Mouse (Mus musculus) WW6 (cell line): ENCODE measurements around the gene Leng1.
"Not testable (repeated sequence)": the region's sequence is repeated elsewhere in the genome, so short reads cannot be mapped to it uniquely, and the experiment has no call there.

ENCODE experiments used
- DNase-seq: peaks from one replicate; pipeline ENCODE4 v3.0.0-alpha.2; 2013; ENCODE audit warnings: low read depth, low spot score

The Leng1 gene

DNA sequence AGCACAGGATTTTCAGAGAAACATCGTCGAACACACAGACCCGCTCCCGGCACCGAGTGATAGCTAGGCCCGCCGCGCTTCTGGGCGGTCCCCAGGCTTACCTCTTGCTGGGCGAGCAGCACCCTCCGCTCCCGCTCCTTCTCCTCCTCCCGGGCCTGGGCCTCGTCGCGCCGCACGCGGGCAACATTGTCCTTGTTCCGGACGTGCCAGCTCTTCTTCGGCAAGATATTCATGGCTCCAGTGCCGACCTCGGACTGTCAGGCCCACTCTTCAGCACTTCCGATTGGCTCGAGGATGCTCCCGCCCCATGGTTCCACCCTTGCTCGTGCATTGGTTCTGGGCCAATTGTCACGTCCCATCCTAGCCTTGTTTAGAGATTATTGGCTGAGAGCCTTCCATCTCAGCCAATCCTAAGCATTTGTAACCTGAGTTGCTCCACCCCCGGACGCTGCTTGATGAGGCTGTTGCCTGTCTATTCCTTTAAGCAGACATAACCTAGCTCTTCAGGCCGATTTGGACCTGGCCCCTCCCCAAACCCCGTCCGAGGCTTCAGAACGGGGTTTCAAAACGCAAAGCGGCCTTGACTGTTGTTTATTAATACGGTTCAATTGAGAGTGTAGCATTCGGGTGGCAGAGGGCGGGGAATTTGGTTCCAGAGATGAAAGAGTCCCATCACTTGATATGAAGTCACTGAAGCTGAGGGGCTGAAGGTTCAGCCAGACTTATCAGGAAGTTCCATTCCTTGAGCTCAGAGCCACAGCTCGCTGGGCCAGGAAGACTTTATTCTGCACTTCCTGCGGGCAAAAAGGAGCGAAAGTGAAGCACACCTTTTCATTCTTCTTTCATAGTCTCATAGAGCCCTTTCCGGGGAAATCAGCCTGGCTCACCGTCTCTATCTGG lies at the start of gene Leng1:
Gene Leng1 (minus strand): TSS at position 626 of the 900 bp plus-strand sequence.
- peak; percentile 88 for DNase-seq

DNA sequence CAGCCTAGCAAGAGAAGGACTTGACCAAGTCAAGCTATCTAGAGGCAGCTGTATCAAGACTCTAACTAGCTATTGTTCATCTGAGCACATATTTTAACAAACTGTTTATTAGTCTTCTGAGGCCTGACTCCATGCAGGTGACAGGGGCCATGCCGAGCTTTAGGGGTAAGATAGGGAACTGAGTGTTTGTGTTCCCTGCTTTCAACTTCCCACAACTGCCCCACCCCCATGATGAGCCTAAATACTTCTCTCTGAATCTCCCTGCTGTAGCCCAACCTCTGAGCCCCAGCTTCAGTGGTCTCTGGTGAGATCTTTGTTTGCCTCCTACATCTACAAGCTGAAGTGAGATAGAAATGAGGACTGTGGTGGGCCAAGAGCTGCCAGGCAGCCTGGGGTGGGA lies 49.6 kb upstream of the Leng1 start:
- DNase-seq, result no peak

GRCm38 (mm10) chr7:3712264-3712942 lies 46.8 kb upstream of the Leng1 start:
- DNase-seq, result no peak

GRCm38 (mm10) chr7:3709000-3709399 lies 43.4 kb upstream of the Leng1 start:
- no peak for DNase-seq

DNA sequence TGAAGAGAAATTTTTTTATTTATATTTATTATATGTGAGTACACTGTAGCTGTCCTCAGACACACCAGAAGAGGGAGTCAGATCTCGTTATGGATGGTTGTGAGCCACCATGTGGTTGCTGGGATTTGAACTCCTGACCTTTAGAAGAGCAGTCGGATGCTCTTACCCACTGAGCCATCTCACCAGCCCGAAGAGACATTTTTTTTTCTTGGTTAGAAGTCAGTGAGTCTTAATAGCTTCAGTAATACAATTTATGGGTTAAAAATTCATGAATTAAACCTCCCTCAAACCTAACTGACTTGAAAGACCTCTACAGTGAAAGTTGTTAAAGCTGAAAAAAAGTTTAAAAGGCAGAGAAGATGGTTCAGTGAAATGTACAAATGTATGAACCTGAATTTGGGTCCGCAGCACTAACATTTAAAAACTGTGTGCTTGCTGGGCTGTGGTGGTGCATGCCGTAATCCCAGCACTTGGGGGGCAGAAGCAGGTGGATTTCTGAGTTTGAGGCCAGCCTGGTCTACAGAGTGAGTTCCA lies 42.9 kb upstream of the Leng1 start:
- not testable (repeated sequence) for DNase-seq

DNA sequence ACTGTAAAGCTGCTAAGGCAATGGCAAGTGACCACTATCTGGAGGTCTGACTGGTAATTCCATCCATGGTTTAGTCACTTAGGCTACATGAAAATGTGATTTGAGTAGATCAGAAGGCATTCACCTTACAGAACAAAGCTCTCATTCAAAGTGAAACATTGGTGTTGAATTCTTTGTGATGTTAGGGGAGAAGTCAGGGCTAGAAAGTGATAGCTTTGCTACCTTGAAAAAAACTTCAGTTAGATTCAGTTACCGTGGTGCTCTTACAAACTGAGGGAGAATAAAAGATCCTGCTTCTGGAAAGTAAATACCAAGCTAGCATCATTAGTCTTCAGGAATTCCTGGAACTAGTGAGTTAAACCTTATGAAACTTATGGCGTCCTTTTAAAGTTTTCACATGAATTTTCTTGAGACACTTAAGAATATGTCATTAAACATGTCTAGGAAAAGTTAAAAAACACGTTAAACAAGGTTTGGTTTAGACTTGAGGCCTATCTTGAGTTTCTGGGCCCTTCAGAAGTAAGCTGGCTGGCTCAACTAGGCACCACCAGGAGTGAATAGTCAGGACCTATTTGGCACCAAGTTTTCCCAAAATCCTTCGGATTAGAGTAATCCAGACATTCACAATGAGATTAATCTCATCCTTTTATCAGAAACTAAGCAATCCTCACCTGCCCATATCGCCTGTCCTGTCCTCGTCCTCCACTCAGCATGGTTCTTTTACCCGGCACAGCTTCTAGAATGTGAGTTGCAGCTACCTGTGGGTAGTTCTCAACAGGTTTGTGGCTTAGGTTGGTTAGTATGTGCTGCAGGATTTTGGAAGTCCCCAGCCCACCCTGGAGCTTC lies 42.2 kb upstream of the Leng1 start:
- DNase-seq, result no peak

- no peak for DNase-seq
Measured at GRCm38 (mm10) chr7:3707027-3707426, 41.4 kb upstream of the Leng1 start.

GRCm38 (mm10) chr7:3706343-3706934 lies 40.8 kb upstream of the Leng1 start:
- no peak for DNase-seq

- no peak for DNase-seq
Measured at GRCm38 (mm10) chr7:3705911-3706310, 40.3 kb upstream of the Leng1 start.

GRCm38 (mm10) chr7:3705461-3705860 lies 39.8 kb upstream of the Leng1 start:
- not testable (repeated sequence) for DNase-seq

DNA sequence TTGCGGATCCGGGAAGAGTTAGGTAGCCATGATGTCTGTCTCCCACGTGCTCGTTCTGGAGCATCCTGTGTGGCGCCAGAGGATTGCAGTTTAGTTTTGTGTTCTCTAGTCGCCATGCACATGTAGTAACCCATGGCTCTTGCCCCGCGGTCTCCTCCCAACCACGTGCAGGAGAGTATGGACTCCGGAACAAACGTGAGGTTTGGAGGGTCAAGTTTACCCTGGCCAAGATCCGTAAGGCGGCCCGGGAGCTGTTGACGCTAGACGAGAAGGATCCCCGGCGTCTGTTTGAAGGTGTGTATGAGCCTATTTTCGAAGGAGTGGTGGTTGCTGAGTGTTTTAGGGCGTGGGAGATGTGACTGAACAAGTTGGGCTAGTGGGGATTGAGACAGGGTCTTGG lies 38.8 kb upstream of the Leng1 start:
- DNase-seq, result no peak

DNA sequence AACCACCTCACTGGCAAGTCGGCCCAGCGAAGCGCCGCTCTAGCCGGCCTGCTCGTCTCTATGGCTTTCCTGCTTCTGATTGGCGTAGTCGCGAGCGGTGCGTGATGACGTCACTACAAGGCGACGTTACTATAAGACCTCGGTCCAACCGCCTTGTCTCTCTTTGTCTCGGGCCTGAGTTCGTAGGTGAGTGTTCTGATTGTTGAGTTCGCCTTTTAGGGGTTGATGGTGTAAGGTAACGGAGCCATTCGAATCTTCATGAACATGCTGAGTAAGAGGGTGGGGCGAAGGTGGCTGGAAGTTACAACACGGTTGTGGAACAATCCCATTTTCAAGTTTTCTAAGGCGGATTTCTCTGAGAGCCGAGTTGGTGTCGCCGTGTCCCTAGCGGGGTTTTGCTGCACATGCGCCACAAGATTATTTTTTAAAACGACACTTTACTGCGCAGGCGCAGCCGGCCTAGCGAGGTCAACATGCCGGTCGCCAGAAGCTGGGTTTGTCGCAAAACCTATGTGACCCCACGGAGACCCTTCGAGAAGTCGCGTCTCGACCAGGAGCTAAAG lies 38.3 kb upstream of the Leng1 start, which contains the start of gene Rps9:
Gene Rps9 (plus strand): TSS at position 115 of the 563 bp plus-strand sequence.
- peak; percentile 86 for DNase-seq

GRCm38 (mm10) chr7:3703148-3703878 lies 37.7 kb upstream of the Leng1 start:
- no peak for DNase-seq

DNA sequence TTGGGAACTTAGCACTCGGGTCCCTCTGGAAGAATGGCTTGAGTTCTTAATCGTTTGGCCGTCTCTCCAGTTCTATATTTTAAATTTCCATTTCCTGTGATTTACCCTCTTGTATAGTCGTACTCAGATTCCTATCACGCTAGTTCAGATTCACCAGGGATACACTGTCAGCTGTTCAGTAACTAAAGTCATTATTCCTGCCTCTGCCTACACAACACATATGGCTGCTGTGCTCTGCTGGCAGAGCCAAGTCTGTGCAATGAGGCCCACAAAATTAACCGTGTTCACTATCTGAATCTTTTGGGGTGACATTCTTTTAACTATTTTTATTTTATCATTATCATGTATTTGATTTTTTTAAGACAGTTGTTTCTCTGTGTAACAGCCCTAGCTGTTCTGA lies 32.8 kb upstream of the Leng1 start:
- DNase-seq, result no peak

DNA sequence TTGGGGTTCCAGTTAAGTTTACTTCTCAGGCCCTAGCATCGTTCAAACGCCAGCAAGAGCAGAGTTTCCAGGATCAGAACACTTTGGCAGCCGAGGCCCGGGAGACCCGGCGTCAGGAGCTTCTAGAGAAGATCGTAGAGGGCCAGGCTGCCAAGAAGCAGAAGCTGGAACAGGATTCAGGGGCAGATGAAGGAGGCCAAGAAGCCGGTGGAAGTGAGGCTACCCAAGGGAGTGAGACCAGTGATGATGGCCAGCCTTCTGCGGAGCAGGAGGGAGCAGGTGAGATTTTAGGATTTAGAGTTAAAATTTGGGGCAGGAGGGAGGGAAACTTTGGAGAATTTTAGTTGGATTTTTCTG lies 29.3 kb upstream of the Leng1 start:
- not testable (repeated sequence) for DNase-seq

- DNase-seq, result peak; percentile 79
Measured at GRCm38 (mm10) chr7:3694076-3694948, 28.7 kb upstream of the Leng1 start.

DNA sequence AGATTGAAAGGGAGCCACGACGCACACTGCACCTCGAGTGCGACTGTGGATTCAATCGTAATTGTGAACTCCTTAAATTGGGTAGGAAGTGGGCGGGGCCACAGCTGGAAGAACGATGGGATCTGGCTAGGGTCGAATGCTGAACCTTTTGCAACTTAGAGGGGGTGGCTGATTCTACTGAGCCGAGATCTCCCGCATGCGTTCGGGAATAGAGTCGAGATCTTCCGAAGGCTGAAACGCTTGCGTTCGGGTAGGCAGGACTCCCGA lies 28.1 kb upstream of the Leng1 start:
- DNase-seq, result no peak

DNA sequence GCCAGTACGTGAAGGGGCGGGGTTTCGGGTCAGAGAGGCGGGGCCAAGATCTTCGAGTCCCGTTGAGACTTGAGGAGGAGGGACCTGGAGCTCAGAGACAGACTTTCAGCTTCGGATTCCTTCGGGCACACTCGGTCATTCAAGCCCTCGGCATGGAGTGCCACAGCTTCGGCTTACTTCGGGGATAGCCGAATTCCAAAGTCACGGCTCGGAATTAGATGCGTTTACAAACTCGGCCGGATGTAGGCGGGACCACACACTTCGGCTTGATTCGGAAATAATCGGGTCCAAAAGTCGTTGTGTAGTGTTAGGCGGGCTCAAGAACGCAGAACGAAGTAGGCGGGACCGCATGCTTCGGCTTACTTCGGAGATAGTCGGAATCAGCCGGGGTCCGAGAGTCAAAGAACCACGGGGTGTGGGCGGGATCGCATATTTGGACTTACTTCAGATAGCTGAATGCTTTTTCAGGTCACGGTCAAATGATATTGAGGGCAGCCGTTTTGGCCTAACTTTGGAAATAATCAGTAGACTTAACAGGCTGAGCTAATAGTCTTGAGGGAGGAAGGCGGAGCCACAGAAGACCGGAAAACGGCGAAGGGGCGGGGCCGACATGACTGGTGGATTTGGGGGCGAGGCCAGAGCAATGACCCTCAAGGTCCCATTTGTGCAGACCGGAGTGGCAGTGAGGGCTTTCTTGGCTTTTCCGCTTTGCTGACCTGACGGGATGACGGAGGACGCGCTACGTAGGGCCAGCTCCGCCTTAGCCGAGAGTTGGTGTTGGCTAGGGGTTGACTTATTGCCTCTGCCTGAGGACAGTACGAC lies 27.6 kb upstream of the Leng1 start, which contains the start of gene Mboat7:
Gene Mboat7 (minus strand): TSS at position 537 of the 822 bp plus-strand sequence.
- peak; percentile 85 for DNase-seq
